Mouse (Mus musculus) neural tube, embryonic 10.5 days (tissue): ENCODE measurements around the gene Gck.
"Not testable (repeated sequence)": the region's sequence is repeated elsewhere in the genome, so short reads cannot be mapped to it uniquely, and the experiment has no call there.

Experiments
- DNase-seq: peaks from one replicate; pipeline ENCODE4 v3.0.0-alpha.2; 2017; ENCODE audit warnings: low spot score; ENCODE audit errors: extremely low spot score

Gene Gck

GRCm38 (mm10) chr11:5908642-5909041 is 41.2 kb downstream of the Gck start:
- DNase-seq: no peak

- no peak for DNase-seq
Measured at GRCm38 (mm10) chr11:5907096-5907495, 42.8 kb downstream of the Gck start.

- no peak for DNase-seq
Measured at GRCm38 (mm10) chr11:5905778-5906518, 43.9 kb downstream of the Gck start.

- DNase-seq: no peak
Measured at GRCm38 (mm10) chr11:5904871-5905270, 45.0 kb downstream of the Gck start.

GRCm38 (mm10) chr11:5904357-5904756 is 45.5 kb downstream of the Gck start:
- no peak for DNase-seq

- DNase-seq: no peak
Measured at GRCm38 (mm10) chr11:5903844-5904243, 46.0 kb downstream of the Gck start.

GRCm38 (mm10) chr11:5902390-5902789 is 47.5 kb downstream of the Gck start:
- no peak for DNase-seq

GRCm38 (mm10) chr11:5901950-5902349 is 47.9 kb downstream of the Gck start:
- peak; percentile 79 for DNase-seq

GRCm38 (mm10) chr11:5901320-5901719 is 48.6 kb downstream of the Gck start:
- no peak for DNase-seq

GRCm38 (mm10) chr11:5899286-5899685 is 50.6 kb downstream of the Gck start:
- DNase-seq: no peak

- no peak for DNase-seq
Measured at GRCm38 (mm10) chr11:5898531-5898930, 51.4 kb downstream of the Gck start, which contains the start of gene Myl7. TSS of gene Myl7 (minus strand) at chr11:5898782.

- DNase-seq: no peak
Measured at GRCm38 (mm10) chr11:5897839-5898238, 52.0 kb downstream of the Gck start.

- no peak for DNase-seq
Measured at GRCm38 (mm10) chr11:5897230-5897629, 52.7 kb downstream of the Gck start.

GRCm38 (mm10) chr11:5893807-5894206 is 56.1 kb downstream of the Gck start:
- DNase-seq: no peak

GRCm38 (mm10) chr11:5892810-5893368 is 57.0 kb downstream of the Gck start:
- DNase-seq: no peak

GRCm38 (mm10) chr11:5892151-5892591 is 57.7 kb downstream of the Gck start:
- peak; percentile 46 for DNase-seq

- DNase-seq: not testable (repeated sequence)
Measured at GRCm38 (mm10) chr11:5888563-5888962, 61.3 kb downstream of the Gck start.

GRCm38 (mm10) chr11:5887250-5887649 is 62.6 kb downstream of the Gck start:
- peak; percentile 53 for DNase-seq

GRCm38 (mm10) chr11:5886187-5886586 is 63.7 kb downstream of the Gck start:
- peak; percentile 64 for DNase-seq

- DNase-seq: no peak
Measured at GRCm38 (mm10) chr11:5882518-5882917, 67.4 kb downstream of the Gck start.

- peak; percentile 79 for DNase-seq
Measured at GRCm38 (mm10) chr11:5879905-5880304, 70.0 kb downstream of the Gck start.

- DNase-seq: no peak
Measured at GRCm38 (mm10) chr11:5878661-5879060, 71.2 kb downstream of the Gck start.
